Mouse (Mus musculus) adrenal gland, postnatal 4 days (tissue): ENCODE measurements at regions not wholly inside any gene's neighbourhood (a gene's known extent, or its start where the extent isn't known, plus 50 kb on each side); places are given as distances from the start of the nearest gene placed in this dataset. TPM values are rescaled to one million over a fixed set of nuclear protein-coding genes. Genes with fewer than 3 reads are reported as not detected.

ENCODE experiments used
- DNase-seq, 2 experiments: peaks; one replicate each; pipeline ENCODE4 v3.0.0; 2021 to 2022; ENCODE audit warnings: low spot score in 2 of 2, mixed read lengths in 2 of 2
- microRNA-seq: library from miRNA; unstranded; fragments of <30 nt; microRNA quantifications from one replicate; pipeline ENCODE4 v1.2.0, GENCODE M21; 2021

- DNase-seq = no peak
These were observed 252.2 kb downstream of the S1pr1 start for GRCm38 (mm10) chr3:115462623-115463022.

Small RNAs in the stretch of these regions (microRNA-seq; reads per million reads assigned to microRNA genes)
- not detected for gene Gm25347
